Mouse (Mus musculus) monocyte, adult 5-6 weeks (primary cell): ENCODE data around the gene Erbb4. TPM values are rescaled to one million over a fixed set of nuclear protein-coding genes. Genes with fewer than 3 reads are reported as not detected.

Source experiments
- ATAC-seq: fragments of 153-309, 156-312 bp; replicated peaks from 2 replicates; pipeline ENCODE4 v1.8.0; 2017; ENCODE audit warnings: mild to moderate bottlenecking; ENCODE audit not compliant: low TSS enrichment, insufficient number of reproducible peaks, severe bottlenecking, poor library complexity, low FRiP score
- total RNA-seq: library from RNA; stranded (forward); fragments of 200-1000, 200-491, 200-594 nt; gene quantifications from 3 replicates; pipeline ENCODE4 v1.2.3, GENCODE M21; 2017

Erbb4 gene
- total RNA-seq, 1 experiment from 2014 or later = not detected

DNA sequence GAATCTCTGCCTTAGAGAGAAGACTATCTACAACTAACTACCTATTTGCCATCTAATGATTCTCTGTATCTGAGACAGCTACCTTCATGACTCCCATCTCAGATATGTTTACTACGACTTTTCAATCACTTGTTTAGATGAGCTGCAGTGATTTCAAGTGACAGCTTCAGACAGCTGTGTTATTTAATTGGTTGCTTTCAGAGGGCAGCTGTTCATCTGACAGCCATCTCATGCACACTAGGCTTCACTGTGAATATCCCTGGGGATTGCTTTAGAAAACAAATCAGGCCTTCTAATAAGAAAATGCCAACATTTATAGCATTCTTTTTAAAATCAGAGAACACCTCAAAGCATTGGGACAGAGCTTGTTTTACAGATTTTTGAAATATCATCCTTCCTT, 952.6 kb downstream of the Erbb4 start:
- no peak for ATAC-seq

- ATAC-seq = no peak
Measured at GRCm38 (mm10) chr1:68150572-68150971, 957.3 kb downstream of the Erbb4 start.

- no peak for ATAC-seq
Measured at GRCm38 (mm10) chr1:68142562-68143350, 965.1 kb downstream of the Erbb4 start.

DNA sequence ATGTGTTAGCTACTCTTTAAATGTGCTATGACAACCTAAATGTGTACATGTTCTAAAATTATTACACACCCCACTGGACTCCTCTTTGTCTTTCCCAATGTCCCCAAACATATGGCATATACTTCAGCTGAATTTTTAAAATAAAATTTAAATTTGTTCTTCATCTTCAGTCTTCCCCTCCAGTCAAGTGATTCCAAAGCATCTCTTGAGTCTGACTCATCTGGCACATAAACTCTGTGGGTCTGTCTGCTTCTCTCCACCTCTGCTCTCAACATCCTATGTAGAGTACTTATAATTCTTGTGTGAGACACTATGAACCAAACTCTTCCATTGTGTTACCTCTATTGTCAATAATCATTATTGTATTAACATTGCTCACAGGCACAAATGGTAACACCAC, 972.9 kb downstream of the Erbb4 start:
- ATAC-seq = no peak

- no peak for ATAC-seq
Measured at GRCm38 (mm10) chr1:68134450-68134849, 973.4 kb downstream of the Erbb4 start.

- no peak for ATAC-seq
Measured at GRCm38 (mm10) chr1:68123541-68123940, 984.3 kb downstream of the Erbb4 start.

DNA sequence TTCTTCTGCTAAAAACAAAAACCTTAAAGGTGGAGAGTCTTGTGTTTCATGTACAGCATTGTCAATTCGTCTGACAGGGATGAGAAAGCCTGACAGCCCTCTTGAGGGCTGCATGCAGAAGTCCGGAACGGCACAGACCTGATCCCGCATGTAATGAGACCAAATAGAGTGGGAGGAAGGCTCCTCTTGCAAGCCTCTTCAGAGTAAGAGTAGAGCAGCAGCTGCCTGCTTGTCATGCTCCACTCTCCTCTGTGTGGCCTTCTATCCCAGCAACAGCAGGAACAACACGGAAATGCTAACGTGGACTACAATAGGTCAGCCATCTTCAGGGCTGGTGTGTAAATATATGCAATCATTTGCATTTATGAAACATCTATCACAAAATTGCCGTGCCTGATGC, 987.5 kb downstream of the Erbb4 start:
- no peak for ATAC-seq

DNA sequence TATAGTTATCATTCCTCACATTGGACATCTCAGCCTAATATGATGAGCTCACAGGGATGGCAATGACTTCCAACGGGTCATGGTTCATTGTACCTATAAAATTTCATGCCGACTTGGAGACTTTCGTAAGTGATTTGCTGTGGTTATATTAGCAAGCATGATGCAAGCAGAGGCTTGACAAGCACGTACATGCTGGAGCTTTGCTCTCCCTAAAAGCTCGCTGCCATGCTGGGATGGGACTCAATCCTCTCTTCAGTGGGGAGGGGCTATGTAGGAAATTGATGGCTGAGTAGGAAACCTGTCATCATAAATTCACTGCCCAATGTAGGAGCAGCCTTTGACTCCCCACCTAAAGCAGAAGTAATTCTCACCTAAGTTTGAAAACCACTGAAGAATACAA, 992.1 kb downstream of the Erbb4 start:
- no peak for ATAC-seq

GRCm38 (mm10) chr1:68106543-68106860, 1001.4 kb downstream of the Erbb4 start:
- ATAC-seq = no peak

- ATAC-seq = no peak
Measured at GRCm38 (mm10) chr1:68105834-68106542, 1001.9 kb downstream of the Erbb4 start.

DNA sequence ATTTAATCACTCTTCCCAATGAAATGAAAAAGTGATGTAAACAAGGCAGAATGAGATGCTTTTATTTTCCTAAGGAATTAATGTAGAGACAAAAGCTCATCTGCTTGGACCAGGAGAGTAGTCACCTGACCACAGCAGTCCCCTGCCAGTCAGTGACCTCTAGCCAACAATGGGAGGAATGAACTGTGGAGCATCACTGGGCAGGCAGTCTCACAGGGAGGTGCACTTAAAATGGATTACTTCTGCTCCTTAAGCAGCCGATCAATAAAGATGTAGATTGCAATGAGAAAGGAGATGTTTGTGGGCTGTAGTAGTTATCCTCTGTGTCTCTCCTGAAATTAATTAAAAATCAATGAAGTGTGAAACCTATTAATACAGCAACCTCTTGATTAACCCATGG, 1018.2 kb downstream of the Erbb4 start:
- ATAC-seq = no peak

DNA sequence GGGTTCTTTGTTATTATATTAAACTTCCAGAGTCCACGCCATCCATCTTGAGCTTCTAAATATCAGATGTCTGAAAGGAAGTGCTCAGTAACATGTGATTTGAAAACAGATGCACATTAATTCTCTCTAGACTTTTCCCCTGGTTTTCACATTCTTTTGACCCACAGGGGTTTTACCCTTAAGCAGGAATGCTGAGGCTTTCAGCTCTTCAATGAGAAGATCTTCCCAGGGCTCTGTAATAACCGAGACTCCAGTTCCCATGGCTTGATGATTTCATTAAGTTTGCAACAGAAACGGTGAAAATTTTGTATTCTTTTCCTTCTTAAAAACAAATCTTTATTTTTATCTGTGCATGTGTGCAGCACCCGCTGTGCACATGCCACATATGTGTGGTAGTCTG, 1051.4 kb downstream of the Erbb4 start:
- ATAC-seq = no peak

DNA sequence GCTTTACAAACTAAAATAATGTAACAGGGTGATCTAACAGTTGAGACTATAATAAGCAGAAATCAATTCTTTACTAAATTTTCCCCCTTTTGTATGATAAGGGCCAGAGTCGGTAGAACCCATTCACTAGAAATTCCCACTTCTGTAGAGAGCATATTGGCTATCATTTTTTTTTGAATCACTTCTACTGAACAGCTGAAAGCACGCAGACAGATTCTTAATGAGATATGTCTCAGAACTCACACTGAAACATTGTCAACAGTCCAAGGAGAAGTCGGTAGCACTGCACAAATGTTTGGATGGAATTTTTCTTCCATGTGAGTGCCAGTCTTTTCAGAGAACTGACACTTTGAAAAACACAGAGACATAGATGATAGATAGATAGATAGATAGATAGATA, 1053.1 kb downstream of the Erbb4 start:
- no peak for ATAC-seq

DNA sequence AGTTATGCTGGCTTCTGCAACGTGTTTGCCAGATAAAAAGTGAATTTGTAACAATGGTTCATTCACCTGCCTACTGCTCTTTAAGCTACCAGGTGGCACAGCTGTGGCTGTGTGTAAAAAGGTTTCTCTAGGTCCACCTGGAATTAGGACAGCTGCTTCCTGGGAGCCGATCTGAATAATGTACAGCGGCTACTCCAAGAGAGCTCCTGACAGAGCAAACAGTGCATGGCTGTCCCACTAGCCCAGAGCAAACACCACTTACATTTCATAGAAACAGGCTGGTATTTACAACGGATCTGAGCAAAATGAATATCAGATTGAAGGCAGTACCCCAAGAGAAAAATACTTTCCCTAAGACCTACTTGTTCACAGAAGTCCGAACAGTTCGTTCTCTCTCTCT, 1058.0 kb downstream of the Erbb4 start:
- ATAC-seq = no peak

DNA sequence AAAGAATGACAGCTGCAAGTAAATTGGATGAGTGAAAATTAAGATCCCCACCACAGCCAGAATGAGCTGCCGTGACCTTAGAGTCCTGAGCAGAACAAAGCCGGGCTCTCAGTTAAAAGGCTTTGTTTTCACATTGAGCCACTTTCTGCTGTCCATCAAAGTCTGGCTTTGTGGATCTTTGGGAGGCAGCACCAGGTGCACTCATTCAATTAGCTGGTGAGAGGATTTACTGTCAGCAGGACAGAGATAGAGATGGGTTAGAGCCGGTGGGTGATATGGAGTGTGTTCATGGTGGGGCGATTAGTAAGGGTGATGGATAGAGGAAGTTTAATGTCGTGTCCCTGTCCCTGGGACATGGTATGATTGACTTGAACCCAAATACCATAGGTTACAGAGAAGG, 1060.7 kb downstream of the Erbb4 start:
- no peak for ATAC-seq

- ATAC-seq = no peak
Measured at GRCm38 (mm10) chr1:68046551-68046970, 1061.3 kb downstream of the Erbb4 start.

DNA sequence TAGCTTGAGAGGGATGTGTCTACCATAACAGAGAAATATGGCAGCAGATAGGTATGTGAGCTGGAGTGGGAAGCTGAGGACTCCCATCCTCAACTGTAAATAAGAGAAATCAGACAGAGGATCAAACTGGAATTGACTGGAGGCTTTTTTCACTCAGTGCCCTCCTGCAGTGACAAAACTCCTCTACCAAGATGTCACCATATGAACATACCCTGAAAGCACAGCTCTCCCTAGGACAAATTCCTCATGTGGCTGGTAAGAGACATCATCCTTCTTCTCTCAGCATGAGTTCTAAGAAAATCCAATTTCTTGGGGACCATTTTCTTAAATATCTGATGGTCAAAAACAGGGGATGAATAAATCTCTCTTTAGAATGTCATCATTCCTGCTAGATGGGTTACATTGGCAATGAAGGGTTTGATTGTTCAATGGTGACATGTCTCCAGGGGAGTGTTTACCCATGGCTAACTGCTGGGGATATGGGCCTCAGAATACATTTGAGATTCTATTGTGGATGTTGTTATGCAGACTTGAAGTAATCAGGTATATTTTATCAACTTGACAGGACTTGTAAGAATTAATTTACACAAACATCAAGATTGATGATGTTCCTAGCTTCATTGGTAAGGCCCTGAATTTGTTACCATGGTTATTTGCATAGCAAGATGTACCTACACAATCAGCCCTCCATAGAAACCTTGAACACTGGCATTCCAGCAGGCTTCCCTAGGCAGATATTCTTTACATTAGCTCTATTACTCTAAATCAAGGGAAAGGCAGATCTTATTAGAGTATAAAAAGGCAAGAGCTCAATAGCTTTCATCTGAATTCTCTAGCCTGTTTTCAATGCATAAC, 1083.5 kb downstream of the Erbb4 start:
- ATAC-seq = no peak

GRCm38 (mm10) chr1:68020020-68020419, 1087.8 kb downstream of the Erbb4 start:
- ATAC-seq = no peak

GRCm38 (mm10) chr1:68019618-68020017, 1088.2 kb downstream of the Erbb4 start:
- ATAC-seq = no peak
